Mouse (Mus musculus) lung, postnatal 0 days (tissue): ENCODE results near the gene Tyk2.

Experiments
- CTCF ChIP-seq: IDR thresholded peaks from 2 replicates; pipeline ENCODE4 v1.5.1; 2016; ENCODE audit warnings: antibody characterized with exemption, mild to moderate bottlenecking
- EP300 ChIP-seq: IDR thresholded peaks from 2 replicates; pipeline ENCODE4 v1.6.1; 2016; ENCODE audit warnings: antibody characterized with exemption, mild to moderate bottlenecking, control low read depth

GRCm38 (mm10) chr9:21167140-21168097, 36.4 kb upstream of the Tyk2 start:
- peak; percentile 24; the same call in 1 of the 2 replicates for TF ChIP-seq CTCF
- TF ChIP-seq EP300 = no peak
